Mouse (Mus musculus): ENCODE measurements around the gene 1700031F05Rik.
"Not testable (repeated sequence)": the region's sequence is repeated elsewhere in the genome, so short reads cannot be mapped to it uniquely, and the experiment has no call there.

The 1700031F05Rik gene

GRCm38 (mm10) chrX:102867871-102868270, at the start of gene 1700031F05Rik:
Gene 1700031F05Rik, minus strand, starts transcription at chrX:102867971.
- no peak for DNase-seq

DNA sequence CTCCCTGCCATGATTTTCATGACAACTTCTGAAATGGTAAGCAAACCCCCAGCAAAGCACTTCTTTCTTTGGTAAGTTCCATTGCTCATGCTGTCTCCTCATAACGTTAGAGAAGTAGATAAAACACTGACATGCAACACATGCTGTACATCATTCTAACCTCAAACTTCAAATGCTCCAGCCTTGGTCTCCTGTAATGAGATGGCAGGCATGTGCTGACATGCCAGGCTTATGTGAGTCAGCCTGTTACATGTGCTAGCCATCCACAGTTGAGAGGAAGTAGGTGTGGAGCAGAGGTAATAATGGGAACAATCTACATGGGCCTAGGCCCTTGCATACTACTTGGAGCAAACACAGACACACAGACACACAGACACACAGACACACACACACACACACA, 47.1 kb upstream of the 1700031F05Rik start:
- not testable (repeated sequence) for DNase-seq

DNA sequence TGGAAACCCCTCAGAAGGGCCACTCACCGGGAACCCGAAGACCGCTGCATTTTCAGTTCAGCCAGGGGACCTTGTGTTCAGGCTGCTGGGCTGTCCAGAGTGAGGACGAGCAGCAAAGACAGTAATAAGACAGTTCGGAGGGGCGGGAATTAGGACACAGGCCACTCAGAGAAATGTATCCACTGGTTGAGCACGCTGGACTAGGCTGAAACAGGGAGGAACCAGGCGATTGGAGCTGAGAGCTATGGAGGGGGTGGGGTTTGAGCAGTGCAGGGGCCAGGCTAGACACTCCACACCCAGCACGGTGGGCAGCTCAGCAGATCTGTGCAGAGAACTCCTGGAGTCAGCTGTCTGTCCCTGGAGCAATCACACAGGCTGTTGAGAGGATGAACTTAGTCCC, 40.8 kb upstream of the 1700031F05Rik start, which contains the start of the genes Dmrtc1a and 1700011M02Rik:
TSS of gene Dmrtc1a (minus strand) at position 101 of the 400 bp plus-strand sequence.
TSS of gene 1700011M02Rik (plus strand) at position 319 of the 400 bp plus-strand sequence.
- not testable (repeated sequence) for DNase-seq

GRCm38 (mm10) chrX:102854516-102854915, 13.3 kb downstream of the 1700031F05Rik start, which contains the start of gene Dmrtc1c2:
Gene Dmrtc1c2, minus strand, starts transcription at chrX:102854616.
- not testable (repeated sequence) for DNase-seq

GRCm38 (mm10) chrX:102812311-102812710, 55.5 kb downstream of the 1700031F05Rik start:
- no peak for DNase-seq
